Mouse (Mus musculus) limb, embryonic 15.5 days (tissue): ENCODE results near the gene Myom1. TPM values are rescaled to one million over a fixed set of nuclear protein-coding genes. Genes with fewer than 3 reads are reported as not detected.
"Not testable (repeated sequence)": the region's sequence is repeated elsewhere in the genome, so short reads cannot be mapped to it uniquely, and the experiment has no call there.

ENCODE experiments used
- ATAC-seq: fragments of 200-750 bp; cut with Nextera tagmentation; 2 replicates; pipeline ENCODE4 v1.8.0; 2017; ENCODE audit warnings: low read depth, moderate TSS enrichment; ENCODE audit not compliant: insufficient number of reproducible peaks, low FRiP score, low TSS enrichment
- H3K27ac ChIP-seq: fragments of 300-500 bp; sonication (generic); 2 replicates; pipeline ENCODE4 v1.5.1; 2015; ENCODE audit warnings: moderate library complexity, mild to moderate bottlenecking, inconsistent platforms
- H3K27me3 ChIP-seq: fragments of 300-500 bp; sonication (generic); 2 replicates; pipeline ENCODE4 v1.6.1; 2015; ENCODE audit warnings: inconsistent platforms
- H3K36me3 ChIP-seq: fragments of 300-500 bp; sonication (generic); 2 replicates; pipeline ENCODE4 v1.6.1; 2015; ENCODE audit warnings: inconsistent platforms
- H3K4me1 ChIP-seq: fragments of 300-500 bp; sonication (generic); 2 replicates; pipeline ENCODE4 v1.6.1; 2015; ENCODE audit warnings: inconsistent platforms
- H3K4me2 ChIP-seq: fragments of 300-500 bp; sonication (generic); 2 replicates; pipeline ENCODE4 v1.6.1; 2015; ENCODE audit warnings: mild to moderate bottlenecking, inconsistent platforms
- H3K4me3 ChIP-seq: fragments of 300-500 bp; sonication (generic); 2 replicates; pipeline ENCODE4 v1.5.1; 2015; ENCODE audit warnings: mild to moderate bottlenecking, inconsistent platforms
- H3K9ac ChIP-seq: fragments of 300-500 bp; sonication (generic); 2 replicates; pipeline ENCODE4 v1.6.1; 2015; ENCODE audit warnings: inconsistent platforms
- H3K9me3 ChIP-seq: fragments of 300-500 bp; sonication (generic); 2 replicates; pipeline ENCODE4 v1.6.1; 2016; ENCODE audit warnings: inconsistent platforms
- WGBS: fragments of 180-500 bp; shearing (Covaris S2); methylation state at CpG from one replicate; pipeline ENCODE4 v1.1.7; 2015; 5-methylcytosine and 5-hydroxymethylcytosine counted together
- polyA plus RNA-seq: library from polyadenylated mRNA; unstranded; fragments of >200 nt; fragmentation: Nextera tagmentation; extraction: Ambion mirVana; gene quantifications from 2 replicates; pipeline ENCODE4 v1.2.1, GENCODE M21; 2015

Gene Myom1
- polyA plus RNA-seq: 18.3 and 36.2 TPM in 2 replicates

DNA sequence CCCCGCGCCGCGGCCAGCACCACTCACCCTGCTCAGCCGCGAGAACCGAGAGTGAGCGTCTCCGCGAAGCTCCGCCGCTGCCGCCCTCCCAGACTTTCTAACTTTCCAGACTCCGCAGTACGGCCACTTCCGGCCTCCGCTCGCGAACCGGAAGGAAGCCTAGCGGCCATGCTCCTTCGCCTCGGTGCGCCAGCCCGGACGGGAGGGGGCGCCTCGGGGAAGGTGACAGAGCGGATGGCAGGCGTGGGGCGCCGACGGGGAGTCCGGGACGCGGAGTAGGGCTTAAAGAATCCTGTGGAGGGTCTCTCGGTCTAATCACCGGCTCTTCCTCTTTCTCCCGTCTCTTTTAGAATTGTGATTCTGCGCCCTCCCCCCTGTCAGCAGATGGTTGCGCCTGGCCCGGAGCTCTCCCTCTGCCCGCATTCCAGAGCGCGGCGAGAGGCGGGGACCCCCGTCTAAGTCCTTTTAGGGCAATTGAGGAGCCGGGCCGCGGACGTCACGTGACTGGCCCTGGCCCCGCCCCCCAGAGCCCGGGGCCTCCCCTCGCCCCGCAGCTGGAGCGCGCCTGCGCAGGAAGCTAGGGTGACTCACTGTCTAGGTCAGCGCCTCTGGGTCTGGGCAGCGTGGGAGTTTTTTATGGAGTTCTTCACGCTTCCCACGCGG lies at the start of gene Myom1:
TSS of gene Myom1 (plus strand) at position 553 of the 663 bp plus-strand sequence.
- Histone ChIP-seq H3K36me3 (no peaks in the 10 kb centered on the region), H3K9ac (peak within 1 kb of the TSS; percentile 98), H3K9me3 (no peaks in the 10 kb centered on the region), H3K4me2 (peak within 1 kb of the TSS; percentile 56), H3K27me3 (no peaks in the 10 kb centered on the region), H3K4me1 (peaks cover 31% of the 10 kb centered on the region), H3K4me3 (peak within 1 kb of the TSS; percentile 91), H3K27ac (peak within 1 kb of the TSS; percentile 100)
- WGBS: under 1% methylated on average over 64 of the region's 65 CpGs
- ATAC-seq: peak; percentile 93

DNA sequence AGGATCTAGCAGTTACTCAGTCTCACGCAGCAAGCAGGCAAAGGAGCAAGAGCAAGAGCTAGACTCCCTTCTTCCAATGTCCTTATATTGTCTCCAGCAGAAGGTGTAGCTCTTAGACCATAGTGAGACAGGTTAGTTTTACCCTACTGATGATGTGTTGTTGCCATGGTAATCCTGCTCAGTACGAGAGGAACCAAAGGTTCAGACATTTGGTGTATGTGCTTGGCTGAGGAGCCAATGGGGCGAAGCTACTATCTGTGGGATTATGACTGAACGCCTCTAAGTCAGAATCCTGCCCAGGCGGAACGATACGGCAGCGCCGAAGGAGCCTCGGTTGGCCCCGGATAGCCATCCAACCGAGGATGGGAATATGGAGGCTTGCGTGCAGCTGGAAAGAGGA lies 38.9 kb upstream of the Myom1 start:
- H3K4me1 ChIP-seq: not testable (repeated sequence)
- 69% methylated on average over 13 of the region's 13 CpGs for WGBS

DNA sequence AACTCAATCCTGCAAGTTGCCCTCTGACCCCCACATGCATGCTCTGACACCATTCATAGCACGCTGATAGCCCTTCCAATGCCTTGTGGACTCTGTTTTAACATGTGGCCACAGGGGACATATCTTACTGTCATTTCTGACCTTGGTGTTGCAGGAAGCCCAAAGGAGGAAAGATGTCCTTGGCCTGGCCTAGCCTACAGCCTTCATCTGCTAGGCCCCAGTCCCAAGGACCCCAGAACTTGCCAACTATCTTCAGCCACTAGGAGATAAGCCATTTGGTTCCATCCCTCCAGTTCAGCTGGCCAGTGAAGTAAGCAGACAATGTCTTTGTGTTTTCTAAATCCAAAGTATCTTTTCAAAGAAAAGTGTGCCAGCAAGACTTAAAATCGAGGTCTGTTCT lies 37.2 kb upstream of the Myom1 start:
- Histone ChIP-seq H3K9ac (no peak overlapping the region), H3K4me1 (peaks cover 9% of the 10 kb centered on the region; the same call in 1 of the 2 replicates), H3K9me3 (no peaks in the 10 kb centered on the region), H3K27ac (no peak overlapping the region), H3K36me3 (no peaks in the 10 kb centered on the region), H3K27me3 (no peaks in the 10 kb centered on the region), H3K4me3 (no peak overlapping the region), H3K4me2 (no peak overlapping the region)
- WGBS: 77% methylated on average over 2 of the region's 2 CpGs
- ATAC-seq: no peak

More for the DNA sequence above, 38.9 kb upstream of the Myom1 start:
- not testable (repeated sequence) for H3K27ac ChIP-seq, H3K9me3 ChIP-seq, H3K4me3 ChIP-seq, H3K36me3 ChIP-seq, H3K27me3 ChIP-seq, H3K4me2 ChIP-seq, H3K9ac ChIP-seq
- ATAC-seq: peak; percentile 100

DNA sequence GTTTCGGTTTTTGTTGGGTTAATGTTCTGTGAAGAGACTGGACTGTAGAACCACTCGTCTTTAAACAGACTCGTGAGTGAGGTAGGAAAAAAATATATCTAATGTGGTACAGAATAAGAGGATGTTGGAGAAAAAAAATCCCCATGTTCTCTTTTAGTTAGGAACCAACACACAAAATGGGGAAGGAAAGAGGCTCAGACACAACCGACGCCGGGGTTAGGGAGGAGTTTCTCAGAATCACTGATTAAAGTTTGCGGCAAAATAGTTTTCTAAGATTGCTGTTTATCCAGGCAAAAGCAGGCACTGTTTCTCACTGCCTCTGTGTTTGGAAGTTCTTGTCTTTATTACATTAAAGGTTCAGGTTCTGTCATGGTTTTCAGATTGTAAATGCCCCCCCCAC lies 36.3 kb upstream of the Myom1 start:
- Histone ChIP-seq H3K4me1 (peaks cover 10% of the 10 kb centered on the region; the same call in 1 of the 2 replicates), H3K4me3 (no peak overlapping the region), H3K27ac (no peak overlapping the region), H3K9me3 (no peaks in the 10 kb centered on the region), H3K27me3 (no peaks in the 10 kb centered on the region), H3K36me3 (no peaks in the 10 kb centered on the region), H3K4me2 (no peak overlapping the region), H3K9ac (no peak overlapping the region)
- WGBS: 87% methylated on average over 7 of the region's 7 CpGs
- ATAC-seq: no peak

DNA sequence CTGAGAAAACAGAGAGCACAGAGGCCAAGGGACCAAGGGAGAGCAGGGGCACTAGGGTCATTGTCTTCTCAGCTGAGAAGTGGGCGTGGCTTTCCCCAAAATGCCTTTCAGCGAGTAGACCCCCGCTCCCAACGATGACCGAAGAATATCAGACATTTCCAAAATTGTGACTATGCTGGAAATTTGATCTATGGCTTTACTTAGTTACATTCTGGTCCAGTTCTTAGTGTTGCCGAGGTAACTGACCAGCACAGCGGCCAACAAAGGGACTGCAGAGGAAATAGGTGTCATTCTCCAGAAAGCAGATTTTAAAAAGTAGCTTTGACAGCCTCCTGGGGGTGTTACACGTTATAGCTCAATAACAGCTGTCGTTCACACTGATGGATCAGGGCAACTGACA lies 35.2 kb upstream of the Myom1 start:
- no peak overlapping the region for H3K27ac ChIP-seq
- H3K4me2 ChIP-seq: no peak overlapping the region
- no peaks in the 10 kb centered on the region for H3K36me3 ChIP-seq
- no peaks in the 10 kb centered on the region for H3K9me3 ChIP-seq
- no peak for ATAC-seq
- H3K4me3 ChIP-seq: no peak overlapping the region
- no peak overlapping the region for H3K9ac ChIP-seq
- H3K27me3 ChIP-seq: no peaks in the 10 kb centered on the region
- peaks cover 12% of the 10 kb centered on the region; the same call in 1 of the 2 replicates for H3K4me1 ChIP-seq
- 51% methylated on average over 9 of the region's 9 CpGs for WGBS

DNA sequence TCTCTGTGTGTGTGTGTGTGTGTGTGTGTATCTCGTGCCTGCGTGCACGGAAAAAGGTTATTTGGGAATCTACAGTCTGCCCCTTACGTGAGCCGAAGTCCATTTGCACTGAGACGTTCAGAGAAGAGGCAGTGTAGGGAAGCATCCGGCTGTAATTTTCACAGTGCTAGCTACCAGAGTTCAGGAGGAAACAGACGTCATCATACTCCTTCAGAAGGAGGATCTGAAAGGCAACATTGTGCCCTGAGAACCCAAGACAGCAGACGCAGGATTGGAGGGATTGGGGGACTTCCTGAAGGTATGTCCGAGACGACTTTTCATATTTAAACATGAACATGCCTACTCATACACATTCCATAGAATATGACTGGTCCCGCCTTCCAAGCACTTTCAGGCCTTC lies 34.8 kb upstream of the Myom1 start:
- Histone ChIP-seq H3K4me1 (peaks cover 12% of the 10 kb centered on the region; the same call in 1 of the 2 replicates), H3K27me3 (no peaks in the 10 kb centered on the region), H3K36me3 (no peaks in the 10 kb centered on the region), H3K27ac (no peak overlapping the region), H3K4me3 (no peak overlapping the region), H3K4me2 (no peak overlapping the region), H3K9ac (no peak overlapping the region), H3K9me3 (no peaks in the 10 kb centered on the region)
- no peak for ATAC-seq
- WGBS: 55% methylated on average over 12 of the region's 12 CpGs

DNA sequence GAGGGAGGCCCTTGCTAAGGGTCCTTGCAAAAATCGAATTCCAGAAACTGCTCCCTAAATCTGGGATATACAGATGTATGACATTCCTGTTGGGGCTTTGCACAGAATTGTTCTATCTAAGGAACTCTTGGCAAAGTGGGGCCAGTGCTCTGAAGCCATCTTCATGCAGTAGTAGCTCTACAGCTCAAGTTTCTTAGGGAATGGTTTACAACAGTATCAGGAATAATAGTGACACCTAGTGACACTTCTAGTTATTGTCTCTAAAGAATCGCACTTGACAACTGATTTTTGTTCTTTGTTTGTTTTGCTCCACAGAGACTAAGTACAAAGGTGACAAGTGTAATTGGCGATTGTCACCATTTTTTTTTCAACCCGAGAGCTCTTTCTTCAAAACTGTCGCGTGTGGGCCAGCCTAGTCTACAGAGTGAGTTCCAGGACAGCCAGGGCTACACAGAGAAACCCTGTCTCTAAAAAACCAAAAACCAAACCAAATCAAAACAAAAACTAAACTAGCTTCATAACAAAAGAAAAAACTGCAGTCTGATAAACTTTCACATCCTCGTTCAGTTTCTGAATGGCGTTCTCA lies 33.7 kb upstream of the Myom1 start:
- no peak for ATAC-seq

DNA sequence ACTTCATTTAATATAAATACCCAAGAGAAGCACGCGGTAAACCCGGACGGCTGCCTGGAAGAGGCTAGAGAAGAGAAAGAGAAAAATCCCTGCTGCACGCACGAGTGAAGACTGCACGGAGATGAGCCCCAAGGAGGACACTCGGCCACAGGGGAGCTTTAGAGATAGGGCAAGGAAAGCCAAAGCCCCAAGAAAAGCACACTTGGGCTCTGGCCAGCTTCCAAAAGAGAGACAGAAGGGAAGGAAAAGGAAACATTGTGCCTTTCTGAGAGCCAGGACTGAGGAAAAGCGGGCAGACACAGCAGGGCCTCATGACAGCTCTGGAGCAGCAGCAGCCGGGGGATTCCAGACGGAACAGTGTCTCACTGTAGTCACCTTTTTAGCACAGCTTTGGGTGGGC lies 31.2 kb upstream of the Myom1 start:
- WGBS: 67% methylated on average over 11 of the region's 11 CpGs

More for the DNA sequence above, 33.7 kb upstream of the Myom1 start:
- Histone ChIP-seq H3K27me3 (no peaks in the 10 kb centered on the region), H3K9ac (no peak overlapping the region), H3K4me2 (no peak overlapping the region), H3K4me1 (peaks cover 12% of the 10 kb centered on the region; the same call in 1 of the 2 replicates), H3K4me3 (no peak overlapping the region), H3K9me3 (no peaks in the 10 kb centered on the region), H3K27ac (no peak overlapping the region), H3K36me3 (peaks cover 7% of the 10 kb centered on the region)
- 24% methylated on average over 8 of the region's 8 CpGs for WGBS

DNA sequence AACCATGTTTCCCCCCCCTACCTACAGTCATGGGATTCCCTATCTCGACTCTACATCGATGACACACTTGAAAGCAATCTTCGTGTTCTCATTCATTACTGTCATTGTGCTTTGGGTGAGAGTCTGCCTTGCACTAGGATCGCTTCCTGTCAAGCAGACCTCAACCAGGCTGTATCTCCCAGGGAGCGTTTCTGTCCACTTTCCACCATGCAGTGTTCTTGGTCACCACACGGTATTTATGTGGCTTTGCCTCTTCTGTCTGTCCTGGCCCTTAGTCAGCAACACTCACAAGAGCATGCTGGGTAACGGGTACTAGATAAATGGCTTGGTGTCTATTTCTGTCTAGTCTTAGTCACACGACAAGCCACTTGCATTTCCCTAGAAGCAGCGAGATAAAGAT lies 29.0 kb upstream of the Myom1 start:
- H3K27me3 ChIP-seq: no peaks in the 10 kb centered on the region
- H3K36me3 ChIP-seq: peaks cover 33% of the 10 kb centered on the region
- H3K9ac ChIP-seq: no peak overlapping the region
- ATAC-seq: no peak
- 0 out of 2 replicates have a peak, but pooled peaks cover 8% of the 10 kb centered on the region for H3K4me1 ChIP-seq
- 76% methylated on average over 9 of the region's 9 CpGs for WGBS
- H3K9me3 ChIP-seq: no peaks in the 10 kb centered on the region
- no peak overlapping the region for H3K27ac ChIP-seq
- H3K4me3 ChIP-seq: no peak overlapping the region
- H3K4me2 ChIP-seq: no peak overlapping the region

More for the DNA sequence above, 31.2 kb upstream of the Myom1 start:
- H3K36me3 ChIP-seq: peaks cover 29% of the 10 kb centered on the region
- peaks cover 12% of the 10 kb centered on the region; the same call in 1 of the 2 replicates for H3K4me1 ChIP-seq
- H3K4me3 ChIP-seq: no peak overlapping the region
- H3K9ac ChIP-seq: no peak overlapping the region
- no peak overlapping the region for H3K4me2 ChIP-seq
- ATAC-seq: no peak
- no peaks in the 10 kb centered on the region for H3K27me3 ChIP-seq
- H3K9me3 ChIP-seq: no peaks in the 10 kb centered on the region
- H3K27ac ChIP-seq: no peak overlapping the region

DNA sequence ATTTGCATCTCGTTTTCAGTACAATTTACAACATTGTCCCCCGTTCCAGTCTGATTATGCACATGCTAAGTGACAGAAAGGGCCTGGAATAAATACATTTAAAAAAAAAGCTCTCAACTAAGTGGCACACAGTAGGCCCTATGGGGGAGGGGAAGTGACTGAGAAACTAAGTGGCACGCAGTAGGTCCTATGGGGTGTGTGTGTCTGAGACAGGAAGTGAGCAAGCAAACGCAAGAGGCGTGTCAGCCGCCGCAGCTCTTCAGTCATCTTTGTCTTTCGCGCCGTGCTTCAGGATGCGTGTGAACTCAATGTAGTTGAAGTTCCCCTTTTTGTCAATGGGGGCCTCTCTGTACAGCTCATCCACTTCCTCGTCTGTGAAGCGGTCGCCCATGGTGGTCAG lies 28.4 kb upstream of the Myom1 start:
- not testable (repeated sequence) for ATAC-seq, H3K4me3 ChIP-seq, H3K9ac ChIP-seq, H3K9me3 ChIP-seq, H3K4me2 ChIP-seq, H3K27me3 ChIP-seq, H3K27ac ChIP-seq, H3K4me1 ChIP-seq
- H3K36me3 ChIP-seq: peaks cover 33% of the 10 kb centered on the region
- 90% methylated on average over 14 of the region's 14 CpGs for whole genome bisulfite sequencing

DNA sequence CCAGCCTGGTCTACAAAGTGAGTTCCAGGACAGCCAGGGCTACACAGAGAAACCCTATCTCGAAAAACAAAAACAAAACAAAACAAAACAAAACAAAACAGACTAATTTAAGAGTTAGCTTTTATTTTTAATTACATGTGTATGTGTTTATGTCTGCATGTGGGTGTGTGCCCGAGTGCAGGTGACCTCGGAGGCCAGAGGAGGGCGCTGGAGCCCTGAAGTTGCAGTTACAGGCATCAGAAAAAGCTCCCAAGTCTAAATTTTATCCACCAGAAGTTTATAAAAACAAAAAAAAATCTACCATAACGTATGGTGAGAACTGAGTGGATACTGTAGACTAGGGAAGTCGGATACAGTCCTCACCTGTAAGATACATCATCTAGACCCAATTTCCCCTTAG lies 24.6 kb upstream of the Myom1 start:
- no peaks in the 10 kb centered on the region for H3K4me1 ChIP-seq
- H3K27me3 ChIP-seq: no peaks in the 10 kb centered on the region
- no peak overlapping the region for H3K4me3 ChIP-seq
- ATAC-seq: no peak
- H3K9ac ChIP-seq: no peak overlapping the region
- WGBS: 88% methylated on average over 6 of the region's 6 CpGs
- H3K9me3 ChIP-seq: no peaks in the 10 kb centered on the region
- H3K4me2 ChIP-seq: no peak overlapping the region
- H3K27ac ChIP-seq: no peak overlapping the region
- H3K36me3 ChIP-seq: peaks cover 55% of the 10 kb centered on the region

DNA sequence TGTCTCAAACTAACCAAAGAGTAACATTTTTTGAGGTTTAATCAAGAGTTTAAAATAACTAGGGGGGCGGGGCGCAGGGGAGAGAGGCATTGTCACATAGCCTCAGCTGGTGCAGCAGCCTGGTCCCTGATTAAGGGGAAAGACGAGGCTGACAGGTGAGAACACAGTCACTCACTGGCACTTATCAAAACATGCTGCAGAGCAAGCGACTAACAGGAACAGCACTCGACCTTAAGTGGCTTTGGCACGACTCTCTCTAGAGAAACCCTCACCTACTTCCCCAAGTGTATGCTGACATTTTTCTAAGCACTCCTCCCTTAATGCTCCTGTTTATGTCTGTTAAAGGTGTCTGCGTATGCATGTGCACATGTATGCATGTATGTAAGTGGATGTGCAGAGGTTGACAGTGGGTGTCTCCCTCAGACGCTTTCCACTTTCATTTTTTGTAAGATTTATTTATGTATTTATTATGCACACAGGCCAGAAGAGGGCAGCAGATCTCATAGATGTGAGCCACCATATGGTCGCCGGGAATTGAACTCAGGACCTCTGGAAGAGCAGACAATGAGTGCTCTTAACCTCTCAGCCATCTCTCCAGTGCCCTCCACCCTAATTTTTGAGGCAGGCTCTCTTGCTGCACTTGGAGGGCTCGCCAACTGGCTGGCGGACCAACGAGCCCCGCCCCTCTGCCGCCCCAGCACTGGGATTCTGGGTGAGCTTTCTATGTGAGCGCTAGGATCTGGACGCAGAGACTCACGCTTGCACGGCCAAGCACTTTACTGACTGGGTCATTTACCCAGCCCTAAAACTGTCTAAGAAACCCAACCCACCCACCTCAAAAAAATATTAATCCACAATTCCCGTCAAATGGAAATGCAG lies 22.8 kb upstream of the Myom1 start:
- no peak for ATAC-seq
- H3K27ac ChIP-seq: no peak overlapping the region
- 83% methylated on average over 20 of the region's 20 CpGs for WGBS
- no peaks in the 10 kb centered on the region for H3K9me3 ChIP-seq
- H3K36me3 ChIP-seq: peaks cover 45% of the 10 kb centered on the region
- no peak overlapping the region for H3K4me3 ChIP-seq
- no peaks in the 10 kb centered on the region for H3K27me3 ChIP-seq
- H3K4me2 ChIP-seq: no peak overlapping the region
- no peaks in the 10 kb centered on the region for H3K4me1 ChIP-seq
- H3K9ac ChIP-seq: no peak overlapping the region
